Mouse (Mus musculus): ENCODE data around the gene Nrg4. TPM values are rescaled to one million over a fixed set of nuclear protein-coding genes. Genes with fewer than 3 reads are reported as not detected.

Gene Nrg4
- total and polyA plus RNA-seq, 2 experiments = 5.3 to 24.2 TPM

- Histone ChIP-seq H3K36me3 (ENCODE audit: control insufficient read depth, insufficient read depth, low read length) (no peaks in the 10 kb centered on the region), H3K79me2 (ENCODE audit: control insufficient read depth, insufficient read depth, low read length) (no peaks in the 10 kb centered on the region), H3K9ac (ENCODE audit: low read depth, low read length) (no peak overlapping the region), H3K27ac (replicated peaks; ENCODE audit: insufficient read depth, low read depth, low read length) (no peak overlapping the region), H3K4me3 (ENCODE audit: insufficient read depth, low read depth, low read length) (no peak overlapping the region), H3K27me3 (ENCODE audit: control insufficient read depth, insufficient read depth, low read length) (no peaks in the 10 kb centered on the region), H3K4me1 (ENCODE audit: control insufficient read depth, insufficient read depth, low read length) (0 out of 2 replicates have a peak, but pooled peaks cover under 1% of the 10 kb centered on the region)
- TF ChIP-seq POLR2A (IDR thresholded peaks at IDR 0.05; ENCODE audit: extremely low read depth, insufficient read depth, low read length) = no peak
- TF ChIP-seq CTCF (IDR thresholded peaks at IDR 0.05; ENCODE audit: low read depth, low read length) = no peak
- 72% methylated on average over 3 of the region's 3 CpGs for WGBS
- DNase-seq (ENCODE audit: extremely low read depth, low read depth, low spot score) = no peak
These were observed 33.7 kb upstream of the Nrg4 start for GRCm38 (mm10) chr9:55360372-55360771.

- WGBS = 87% methylated on average over 1 of the region's 1 CpGs
- TF ChIP-seq CTCF (IDR thresholded peaks at IDR 0.05; ENCODE audit: low read depth, low read length) (no peak), POLR2A (IDR thresholded peaks at IDR 0.05; ENCODE audit: extremely low read depth, insufficient read depth, low read length) (no peak)
- H3K4me1 ChIP-seq (ENCODE audit: control insufficient read depth, insufficient read depth, low read length) = peaks cover 3% of the 10 kb centered on the region; the same call in 1 of the 2 replicates
- no peaks in the 10 kb centered on the region for H3K79me2 ChIP-seq (ENCODE audit: control insufficient read depth, insufficient read depth, low read length)
- no peak overlapping the region for H3K4me3 ChIP-seq (ENCODE audit: insufficient read depth, low read depth, low read length)
- H3K9ac ChIP-seq (ENCODE audit: low read depth, low read length) = no peak overlapping the region
- H3K27me3 ChIP-seq (ENCODE audit: control insufficient read depth, insufficient read depth, low read length) = no peaks in the 10 kb centered on the region
- H3K36me3 ChIP-seq (ENCODE audit: control insufficient read depth, insufficient read depth, low read length) = no peaks in the 10 kb centered on the region
- H3K27ac ChIP-seq (replicated peaks; ENCODE audit: insufficient read depth, low read depth, low read length) = no peak overlapping the region
- DNase-seq (ENCODE audit: extremely low read depth, low read depth, low spot score) = no peak
These were observed 30.5 kb upstream of the Nrg4 start for GRCm38 (mm10) chr9:55357164-55357563.

- DNase-seq (ENCODE audit: extremely low read depth, low read depth, low spot score) = peak; percentile 41
- TF ChIP-seq POLR2A (IDR thresholded peaks at IDR 0.05; ENCODE audit: extremely low read depth, insufficient read depth, low read length) = no peak
- TF ChIP-seq CTCF (IDR thresholded peaks at IDR 0.05; ENCODE audit: low read depth, low read length) = no peak
- Histone ChIP-seq H3K9ac (ENCODE audit: low read depth, low read length) (no peak overlapping the region), H3K4me1 (ENCODE audit: control insufficient read depth, insufficient read depth, low read length) (peaks cover 3% of the 10 kb centered on the region; the same call in 1 of the 2 replicates), H3K36me3 (ENCODE audit: control insufficient read depth, insufficient read depth, low read length) (no peaks in the 10 kb centered on the region), H3K79me2 (ENCODE audit: control insufficient read depth, insufficient read depth, low read length) (no peaks in the 10 kb centered on the region), H3K4me3 (ENCODE audit: insufficient read depth, low read depth, low read length) (no peak overlapping the region), H3K27me3 (ENCODE audit: control insufficient read depth, insufficient read depth, low read length) (no peaks in the 10 kb centered on the region), H3K27ac (replicated peaks; ENCODE audit: insufficient read depth, low read depth, low read length) (no peak overlapping the region)
- 53% methylated on average over 8 of the region's 8 CpGs for WGBS
These were observed 28.7 kb upstream of the Nrg4 start for GRCm38 (mm10) chr9:55355270-55355834.

DNA sequence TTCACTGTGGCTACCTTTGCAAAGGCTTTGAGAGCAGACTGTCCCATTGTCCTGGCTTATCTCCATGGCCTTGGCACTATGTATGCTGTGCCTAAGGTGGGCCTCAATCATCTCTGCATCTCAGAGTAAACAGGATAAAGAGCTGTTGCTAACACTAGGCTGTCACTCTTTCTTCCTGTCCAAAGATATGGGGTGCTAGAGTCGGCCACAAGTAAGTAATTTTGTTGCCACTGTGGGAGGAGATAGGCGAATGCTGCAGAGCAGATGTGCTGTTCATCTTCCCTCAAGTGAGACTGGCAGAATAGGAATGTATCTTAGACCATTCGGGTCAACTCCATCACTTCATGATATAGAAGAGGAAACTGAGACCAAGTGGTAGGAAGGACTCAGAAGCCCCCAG, 28.0 kb upstream of the Nrg4 start:
- no peaks in the 10 kb centered on the region for H3K36me3 ChIP-seq (ENCODE audit: control insufficient read depth, insufficient read depth, low read length)
- no peak overlapping the region for H3K4me3 ChIP-seq (ENCODE audit: insufficient read depth, low read depth, low read length)
- no peaks in the 10 kb centered on the region for H3K79me2 ChIP-seq (ENCODE audit: control insufficient read depth, insufficient read depth, low read length)
- H3K27ac ChIP-seq (replicated peaks; ENCODE audit: insufficient read depth, low read depth, low read length) = no peak overlapping the region
- WGBS = 61% methylated on average over 3 of the region's 3 CpGs
- no peak for TF ChIP-seq CTCF (IDR thresholded peaks at IDR 0.05; ENCODE audit: low read depth, low read length)
- no peak for TF ChIP-seq POLR2A (IDR thresholded peaks at IDR 0.05; ENCODE audit: extremely low read depth, insufficient read depth, low read length)
- H3K9ac ChIP-seq (ENCODE audit: low read depth, low read length) = no peak overlapping the region
- no peak for DNase-seq (ENCODE audit: extremely low read depth, low read depth, low spot score)
- H3K4me1 ChIP-seq (ENCODE audit: control insufficient read depth, insufficient read depth, low read length) = peaks cover 3% of the 10 kb centered on the region; the same call in 1 of the 2 replicates
- no peaks in the 10 kb centered on the region for H3K27me3 ChIP-seq (ENCODE audit: control insufficient read depth, insufficient read depth, low read length)

DNA sequence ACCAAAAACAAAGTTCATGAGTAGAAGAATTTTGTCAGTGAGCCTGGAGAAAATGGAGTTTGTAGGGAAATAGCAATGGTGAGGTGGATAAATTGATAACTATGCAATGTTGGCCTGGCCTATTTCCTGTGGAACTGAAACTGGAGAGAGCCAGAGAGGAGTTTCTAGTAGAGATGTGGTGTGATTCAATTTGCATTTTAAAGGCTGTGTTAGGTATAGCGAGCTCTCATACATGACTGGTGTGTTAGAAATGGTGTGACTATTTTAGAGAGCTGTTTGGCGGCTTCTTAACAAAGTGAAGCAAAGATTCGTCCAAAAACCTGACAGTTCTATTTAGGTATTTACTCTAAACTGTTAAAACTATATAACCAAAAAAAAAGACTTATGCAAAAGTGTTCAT, 22.0 kb upstream of the Nrg4 start:
- TF ChIP-seq CTCF (IDR thresholded peaks at IDR 0.05; ENCODE audit: low read depth, low read length) (no peak), POLR2A (IDR thresholded peaks at IDR 0.05; ENCODE audit: extremely low read depth, insufficient read depth, low read length) (no peak)
- Histone ChIP-seq H3K9ac (ENCODE audit: low read depth, low read length) (no peak overlapping the region), H3K79me2 (ENCODE audit: control insufficient read depth, insufficient read depth, low read length) (no peaks in the 10 kb centered on the region), H3K4me3 (ENCODE audit: insufficient read depth, low read depth, low read length) (no peak overlapping the region), H3K4me1 (ENCODE audit: control insufficient read depth, insufficient read depth, low read length) (no peaks in the 10 kb centered on the region), H3K27me3 (ENCODE audit: control insufficient read depth, insufficient read depth, low read length) (no peaks in the 10 kb centered on the region), H3K27ac (replicated peaks; ENCODE audit: insufficient read depth, low read depth, low read length) (no peak overlapping the region), H3K36me3 (ENCODE audit: control insufficient read depth, insufficient read depth, low read length) (no peaks in the 10 kb centered on the region)
- whole genome bisulfite sequencing = 84% methylated on average over 3 of the region's 3 CpGs
- DNase-seq (ENCODE audit: extremely low read depth, low read depth, low spot score) = no peak

GRCm38 (mm10) chr9:55345332-55345731, 18.7 kb upstream of the Nrg4 start:
- no peaks in the 10 kb centered on the region for H3K4me1 ChIP-seq (ENCODE audit: control insufficient read depth, insufficient read depth, low read length)
- H3K9ac ChIP-seq (ENCODE audit: low read depth, low read length) = no peak overlapping the region
- H3K4me3 ChIP-seq (ENCODE audit: insufficient read depth, low read depth, low read length) = no peak overlapping the region
- H3K27ac ChIP-seq (replicated peaks; ENCODE audit: insufficient read depth, low read depth, low read length) = no peak overlapping the region
- no peaks in the 10 kb centered on the region for H3K79me2 ChIP-seq (ENCODE audit: control insufficient read depth, insufficient read depth, low read length)
- no peaks in the 10 kb centered on the region for H3K36me3 ChIP-seq (ENCODE audit: control insufficient read depth, insufficient read depth, low read length)
- DNase-seq (ENCODE audit: extremely low read depth, low read depth, low spot score) = no peak
- no peaks in the 10 kb centered on the region for H3K27me3 ChIP-seq (ENCODE audit: control insufficient read depth, insufficient read depth, low read length)
- 92% methylated on average over 7 of the region's 7 CpGs for WGBS
- TF ChIP-seq CTCF (IDR thresholded peaks at IDR 0.05; ENCODE audit: low read depth, low read length) = no peak
- no peak for TF ChIP-seq POLR2A (IDR thresholded peaks at IDR 0.05; ENCODE audit: extremely low read depth, insufficient read depth, low read length)

Data from liver, adult 2 months (tissue).